Mouse (Mus musculus) adrenal gland, postnatal 36 days (tissue): ENCODE data around the gene Nosip. TPM values are rescaled to one million over a fixed set of nuclear protein-coding genes. Genes with fewer than 3 reads are reported as not detected.
"Not testable (repeated sequence)": the region's sequence is repeated elsewhere in the genome, so short reads cannot be mapped to it uniquely, and the experiment has no call there.

ENCODE experiments used
- DNase-seq, 2 experiments: peaks; one replicate each; pipeline ENCODE4 v3.0.0; 2021; ENCODE audit warnings: mixed read lengths in 1 of 2
- total RNA-seq, 2 experiments: library from RNA; stranded (reverse); gene quantifications; 2 replicates each; pipeline ENCODE4 v1.2.3; 2021

Gene Nosip
- total RNA-seq, 2 experiments from 2014 or later = 50.5 to 65.3 TPM

DNA sequence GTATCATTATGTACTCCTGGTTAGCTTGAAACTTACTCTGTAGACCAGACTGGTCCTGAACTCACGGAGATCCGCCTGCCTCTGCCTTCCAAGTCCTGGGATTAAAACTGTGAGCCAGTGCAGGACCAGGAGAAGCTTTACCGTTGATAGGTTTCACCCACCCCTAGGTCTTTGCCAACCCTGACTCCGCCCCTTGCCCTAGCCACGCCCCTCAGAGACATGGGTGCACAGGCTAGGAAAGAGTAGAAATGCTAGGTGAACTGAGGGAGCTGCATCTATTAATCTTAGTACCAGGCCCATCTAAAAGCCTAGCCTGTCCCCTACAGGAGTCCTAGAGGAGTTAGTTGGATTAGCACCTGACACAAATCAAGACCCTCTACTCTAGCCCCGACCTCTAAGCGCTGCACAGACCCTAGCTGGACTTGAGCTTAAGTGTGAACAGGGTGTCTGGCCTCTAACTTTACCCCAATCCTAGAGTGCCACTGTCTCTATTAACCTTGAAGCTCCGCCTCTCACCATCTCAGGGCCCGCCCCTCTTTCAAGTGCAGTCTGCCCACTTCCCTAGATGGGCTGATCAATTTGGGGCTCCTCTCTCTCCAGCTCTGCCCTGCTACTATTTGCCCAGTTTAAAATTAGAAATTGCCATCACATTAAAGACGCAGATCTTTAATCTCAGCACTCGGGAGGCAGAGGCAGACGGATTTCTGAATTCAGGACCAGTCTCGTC, 28.2 kb downstream of the Nosip start:
- no peak for DNase-seq

- no peak for DNase-seq
These were observed 29.1 kb downstream of the Nosip start for GRCm38 (mm10) chr7:45091001-45091990.

- peak; percentile 75 to 86 for DNase-seq
These were observed 29.8 kb downstream of the Nosip start, which contains the start of gene Rcn3 for GRCm38 (mm10) chr7:45092048-45092447. Gene Rcn3 (minus strand): TSS chr7:45092221.

DNA sequence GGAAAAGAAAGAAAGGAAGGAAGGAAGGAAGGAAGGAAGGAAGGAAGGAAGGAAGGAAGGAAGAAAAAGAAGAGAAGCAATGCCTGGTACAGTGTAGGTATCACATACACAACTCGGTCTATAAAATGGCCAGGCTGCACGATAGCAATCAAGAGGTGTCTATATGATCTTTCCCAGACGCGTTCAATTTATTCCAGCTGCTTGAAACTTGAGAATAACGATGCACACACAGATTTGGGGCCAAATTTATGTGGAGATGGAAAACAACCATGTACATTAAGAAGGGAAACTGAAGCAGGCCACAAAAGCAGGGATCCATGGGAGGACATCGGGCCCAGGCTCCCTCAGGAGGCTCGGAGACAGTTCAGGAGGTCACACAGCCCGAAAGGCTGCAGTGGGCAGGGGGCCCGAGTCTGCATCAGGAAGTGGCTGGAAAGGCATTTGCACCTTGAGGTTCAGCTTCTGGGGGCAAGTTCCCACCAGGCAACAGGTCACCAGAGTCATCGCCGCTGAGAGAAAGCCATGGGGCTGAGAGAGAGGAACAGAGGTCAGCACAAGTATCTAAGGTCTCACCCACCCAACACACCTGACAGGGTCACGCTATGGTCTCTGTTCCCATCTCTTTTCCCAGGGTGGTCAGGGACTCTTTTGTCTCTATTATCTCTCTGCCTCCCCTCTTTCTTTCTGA, 30.7 kb downstream of the Nosip start:
- DNase-seq = no peak

GRCm38 (mm10) chr7:45093516-45093905, 31.3 kb downstream of the Nosip start:
- no peak for DNase-seq

DNA sequence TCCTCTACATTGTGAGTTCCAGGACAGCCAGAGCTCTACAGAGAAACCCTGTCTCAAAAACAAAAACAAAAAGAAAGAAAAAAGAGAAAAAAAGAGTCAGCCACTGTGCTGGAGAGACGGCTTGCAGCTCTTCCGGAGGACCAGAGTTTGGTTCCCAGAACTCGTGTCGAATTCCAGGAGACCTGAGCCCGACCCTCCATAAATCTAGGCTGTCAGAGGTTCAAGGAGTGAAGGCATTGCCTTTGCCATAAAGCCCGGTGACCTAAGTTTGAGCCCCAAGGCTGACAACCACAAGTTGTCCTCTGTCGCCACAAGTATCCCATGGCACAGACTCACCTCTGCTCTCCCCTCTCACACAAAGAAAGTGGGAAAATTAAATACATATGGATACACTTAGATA, 31.9 kb downstream of the Nosip start:
- no peak for DNase-seq

- DNase-seq = no peak
These were observed 33.1 kb downstream of the Nosip start for GRCm38 (mm10) chr7:45095367-45095766.

GRCm38 (mm10) chr7:45095965-45096364, 33.7 kb downstream of the Nosip start:
- DNase-seq = not testable (repeated sequence)

- DNase-seq = no peak
These were observed 35.2 kb downstream of the Nosip start for GRCm38 (mm10) chr7:45097479-45097878.

DNA sequence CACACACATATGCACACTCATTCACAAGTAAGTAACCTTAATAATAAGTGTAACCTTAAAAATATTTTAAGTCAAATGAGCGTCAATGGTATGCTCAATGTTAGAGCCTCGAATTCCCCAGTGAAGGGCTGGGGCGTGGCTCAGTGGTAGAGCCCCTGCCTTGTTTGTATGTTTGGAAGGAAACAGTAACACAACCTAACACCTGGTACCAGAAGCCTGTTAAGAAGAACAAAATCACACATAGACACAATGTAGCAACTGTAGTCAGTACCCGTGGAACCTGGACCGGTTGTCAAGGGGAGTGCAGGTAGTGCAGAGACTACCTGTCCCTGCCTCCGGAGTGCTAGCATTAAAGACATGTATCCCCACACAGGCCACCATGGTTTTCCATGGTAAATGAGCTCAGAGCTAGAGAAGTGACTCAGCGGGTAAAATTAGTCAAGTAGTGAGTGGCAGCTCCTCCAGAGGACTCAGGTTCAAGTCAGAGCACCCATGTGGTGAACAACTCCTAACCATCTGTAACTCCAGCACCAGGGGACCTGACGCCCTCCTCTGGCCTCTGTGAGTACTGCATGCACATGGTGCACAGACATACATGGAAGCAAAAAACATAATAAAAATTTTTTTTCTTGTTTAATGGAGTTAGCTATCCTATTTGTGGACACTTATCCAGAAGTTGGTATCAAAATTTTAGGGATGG, 36.5 kb downstream of the Nosip start:
- no peak for DNase-seq

GRCm38 (mm10) chr7:45100046-45100445, 37.8 kb downstream of the Nosip start:
- DNase-seq = peak; percentile 66 to 72

DNA sequence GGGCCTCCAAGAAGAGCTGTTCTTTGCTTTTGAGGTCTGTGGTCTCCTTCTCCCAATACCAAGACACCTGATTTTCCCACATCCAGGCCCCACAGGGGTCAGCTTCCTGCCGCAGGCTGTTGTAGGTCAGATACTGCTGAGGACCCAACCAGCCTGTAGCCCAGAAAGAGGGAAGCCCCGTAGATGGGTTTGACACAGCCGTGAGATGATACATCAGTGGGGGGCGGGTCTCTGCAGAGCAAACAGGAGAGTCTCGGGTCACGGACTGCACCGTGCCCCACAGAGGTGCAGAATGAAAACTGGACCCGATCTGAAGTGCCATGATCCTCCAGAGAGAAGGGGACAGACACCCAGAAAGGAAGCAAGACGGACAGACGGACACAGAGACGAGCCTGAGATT, 40.2 kb downstream of the Nosip start:
- no peak for DNase-seq

DNA sequence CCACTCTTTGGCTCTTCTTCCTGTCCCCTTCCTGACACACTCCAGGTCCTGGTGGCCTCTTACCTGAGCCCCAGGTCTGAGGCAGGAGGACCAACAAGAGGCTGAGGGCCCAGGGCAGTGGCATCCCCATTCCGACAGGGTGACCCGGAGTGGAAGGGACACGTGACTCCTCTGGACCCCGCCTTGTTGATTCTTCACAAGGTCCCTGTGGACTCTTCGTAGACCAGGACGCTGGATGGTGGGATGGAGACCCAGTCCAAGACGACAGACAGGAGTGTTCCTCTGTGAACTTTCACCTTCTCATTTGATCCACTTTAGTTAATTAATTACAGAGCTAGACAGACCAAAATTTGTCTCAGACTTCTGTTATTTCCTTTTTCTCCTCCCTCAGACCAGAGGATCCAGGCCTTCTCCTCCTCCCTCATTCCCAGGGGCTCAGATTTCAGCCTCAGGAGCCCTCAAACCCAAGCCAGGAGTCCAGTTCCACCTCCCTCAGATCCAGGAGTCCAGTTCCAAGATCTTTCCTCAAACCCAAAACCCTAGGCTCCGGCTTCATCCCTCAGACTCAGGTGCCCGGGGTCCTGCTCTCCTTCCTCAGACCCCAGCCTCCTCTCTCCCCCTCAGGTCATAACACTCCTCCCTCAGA, 40.8 kb downstream of the Nosip start:
- peak in 1 of 2 experiments; percentile 53 for DNase-seq

DNA sequence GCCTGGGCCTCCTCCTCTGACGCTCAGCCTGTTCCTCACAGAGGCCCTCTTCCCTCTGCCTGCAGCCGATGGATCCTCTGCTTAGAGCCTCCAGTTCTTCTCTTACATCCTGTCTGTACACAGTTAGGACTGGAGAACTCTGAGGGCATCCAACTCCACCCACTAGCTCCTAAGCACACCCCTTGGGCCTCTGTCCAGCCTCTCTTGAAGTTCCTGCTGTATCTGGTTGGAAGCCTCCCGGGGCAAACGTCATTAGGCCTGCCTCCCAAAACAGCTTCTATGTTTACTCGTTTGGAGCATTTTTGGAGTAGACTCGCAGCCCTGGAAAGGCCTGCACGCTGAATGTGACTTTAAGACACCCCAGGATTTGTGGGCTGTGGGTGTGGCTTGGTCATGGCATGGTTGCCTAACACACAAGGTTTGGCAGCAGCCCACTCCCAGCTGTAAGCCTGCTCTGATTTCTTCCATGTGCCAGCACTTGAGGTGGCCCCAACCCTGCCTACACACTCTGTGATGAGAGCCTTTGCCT, 41.5 kb downstream of the Nosip start, which contains the start of gene Fcgrt:
Gene Fcgrt, minus strand, starts transcription at position 200 of the 529 bp plus-strand sequence.
- DNase-seq = peak; percentile 93 to 94

GRCm38 (mm10) chr7:45104941-45105340, 42.7 kb downstream of the Nosip start:
- DNase-seq = no peak

- DNase-seq = no peak
These were observed 43.3 kb downstream of the Nosip start for GRCm38 (mm10) chr7:45105491-45105890.

GRCm38 (mm10) chr7:45106441-45106840, 44.2 kb downstream of the Nosip start:
- no peak for DNase-seq

DNA sequence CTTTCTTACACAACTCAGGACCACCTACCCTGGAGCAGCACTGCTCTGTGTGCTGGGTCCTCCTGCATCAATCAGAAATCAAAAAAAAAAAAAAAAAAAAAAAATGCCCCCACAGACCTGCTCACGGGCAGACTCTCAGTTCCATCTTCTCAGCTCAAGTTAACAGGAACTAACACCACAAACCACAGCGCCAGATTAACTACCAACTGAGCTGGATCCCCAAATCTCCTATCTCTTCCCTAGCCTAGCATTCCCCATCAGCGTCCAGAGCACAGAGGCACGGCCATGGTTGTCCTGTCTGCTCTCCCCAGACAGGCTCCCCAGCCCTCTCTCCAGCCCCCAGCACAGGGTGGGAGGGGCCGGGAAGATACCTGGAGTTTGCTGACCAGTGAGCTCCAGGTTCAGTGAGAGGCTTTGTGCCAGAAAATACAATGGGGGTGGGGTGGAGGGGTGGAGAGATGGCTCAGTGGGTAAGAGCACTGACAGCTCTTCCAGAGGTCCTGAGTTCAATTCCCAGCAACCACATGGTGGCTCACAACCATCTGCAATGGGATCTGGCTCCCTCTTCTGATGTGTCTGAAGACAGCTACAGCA, 44.9 kb downstream of the Nosip start:
- no peak for DNase-seq

DNA sequence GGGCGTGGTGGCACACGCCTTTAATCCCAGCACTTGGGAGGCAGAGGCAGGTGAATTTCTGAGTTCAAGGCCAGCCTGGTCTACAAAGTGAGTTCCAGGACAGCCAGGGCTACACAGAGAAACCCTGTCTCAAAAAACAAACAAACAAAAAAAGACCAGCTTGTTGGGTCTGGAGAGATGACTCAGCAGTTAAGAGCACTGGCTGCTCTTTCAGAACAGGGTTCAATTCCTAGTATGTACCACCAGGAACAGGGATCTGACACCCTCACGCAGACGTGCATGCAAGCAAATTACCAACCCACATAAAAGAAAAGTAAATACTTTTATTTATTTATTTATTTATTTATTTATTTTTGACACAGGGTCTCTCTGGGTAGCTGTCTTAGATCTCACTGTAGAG, 47.9 kb downstream of the Nosip start:
- not testable (repeated sequence) for DNase-seq

GRCm38 (mm10) chr7:45111940-45112339, 49.7 kb downstream of the Nosip start:
- DNase-seq = no peak
